Mouse (Mus musculus) forebrain, postnatal 0 days (tissue): Measurements from ENCODE around the gene Pxdn. TPM values are rescaled to one million over a fixed set of nuclear protein-coding genes. Genes with fewer than 3 reads are reported as not detected.

Source experiments
- ATAC-seq: fragments of 200-750 bp; cut with Nextera tagmentation; 2 replicates; pipeline ENCODE4 v1.8.0; 2017; ENCODE audit warnings: mild to moderate bottlenecking, moderate library complexity
- DNase-seq: peaks from one replicate; pipeline ENCODE4 v3.0.0-alpha.2; 2015
- H3K27ac ChIP-seq: fragments of 300-500 bp; sonication (generic); 2 replicates; pipeline ENCODE4 v1.5.1; 2014; ENCODE audit warnings: low read depth, mild to moderate bottlenecking, antibody characterized with exemption, low read length, moderate library complexity, mixed read lengths
- H3K27me3 ChIP-seq: fragments of 300-500 bp; sonication (generic); 2 replicates; pipeline ENCODE4 v1.6.1; 2014; ENCODE audit warnings: mild to moderate bottlenecking, low read length, mixed read lengths; ENCODE audit not compliant: insufficient read depth
- H3K36me3 ChIP-seq: fragments of 300-500 bp; sonication (generic); 2 replicates; pipeline ENCODE4 v1.6.1; 2014; ENCODE audit warnings: mild to moderate bottlenecking, moderate library complexity; ENCODE audit not compliant: insufficient read depth
- H3K4me1 ChIP-seq: fragments of 300-500 bp; sonication (generic); 2 replicates; pipeline ENCODE4 v1.6.1; 2014; ENCODE audit warnings: antibody characterized with exemption; ENCODE audit not compliant: insufficient read depth
- H3K4me2 ChIP-seq: fragments of 300-500 bp; sonication (generic); 2 replicates; pipeline ENCODE4 v1.6.1; 2014; ENCODE audit warnings: low read depth, mild to moderate bottlenecking, moderate library complexity
- H3K4me3 ChIP-seq: fragments of 300-500 bp; sonication (generic); 2 replicates; pipeline ENCODE4 v1.5.1; 2014; ENCODE audit warnings: low read depth, low read length, mixed read lengths
- H3K9ac ChIP-seq: fragments of 300-500 bp; sonication (generic); 2 replicates; pipeline ENCODE4 v1.6.1; 2014; ENCODE audit warnings: mild to moderate bottlenecking
- H3K9me3 ChIP-seq: fragments of 300-500 bp; sonication (generic); 2 replicates; pipeline ENCODE4 v1.6.1; 2016; ENCODE audit warnings: low read length
- CTCF ChIP-seq: sonication (generic); IDR thresholded peaks from 2 replicates; pipeline ENCODE4 v1.5.1; 2016; ENCODE audit warnings: antibody characterized with exemption, control low read depth, low read depth
- WGBS: fragments of 180-500 bp; shearing (Covaris S2); extraction: QIAGEN DNeasy Blood & Tissue Kit; methylation state at CpG from one replicate; pipeline ENCODE4 v1.1.7; 2014; 5-methylcytosine and 5-hydroxymethylcytosine counted together
- polyA plus RNA-seq: library from polyadenylated mRNA; unstranded; fragments of >200 nt; fragmentation: Nextera tagmentation; extraction: Ambion mirVana; gene quantifications from 2 replicates; pipeline ENCODE4 v1.2.1, GENCODE M21; 2015
- total RNA-seq: library from RNA; depleted of rRNA; stranded (reverse); fragments of >200 nt; gene quantifications from 2 replicates; pipeline ENCODE4 v1.2.3, GENCODE M21; 2014

Pxdn gene
- total and polyA plus RNA-seq, 2 experiments from 2014 or later = 12.5 to 67.5 TPM

- H3K9ac ChIP-seq = no peak overlapping the region
- H3K4me1 ChIP-seq = no peaks in the 10 kb centered on the region
- WGBS = 92% methylated on average over 10 of the region's 10 CpGs
- H3K27me3 ChIP-seq = no peaks in the 10 kb centered on the region
- no peak overlapping the region for H3K27ac ChIP-seq
- H3K4me2 ChIP-seq = no peak overlapping the region
- no peak overlapping the region for H3K4me3 ChIP-seq
- H3K36me3 ChIP-seq = peaks cover 75% of the 10 kb centered on the region
- DNase-seq (no peak), ATAC-seq (no peak)
- no peak for TF ChIP-seq CTCF
- no peaks in the 10 kb centered on the region for H3K9me3 ChIP-seq
Observed at GRCm38 (mm10) chr12:29986241-29986640, 48.8 kb downstream of the Pxdn start.

GRCm38 (mm10) chr12:29998895-29999294 lies 61.5 kb downstream of the Pxdn start:
- Histone ChIP-seq H3K4me1 (no peaks in the 10 kb centered on the region), H3K4me2 (no peak overlapping the region), H3K27ac (no peak overlapping the region), H3K9ac (no peak overlapping the region), H3K36me3 (peaks cover 89% of the 10 kb centered on the region), H3K4me3 (no peak overlapping the region), H3K9me3 (no peaks in the 10 kb centered on the region), H3K27me3 (no peaks in the 10 kb centered on the region)
- TF ChIP-seq CTCF = no peak
- 92% methylated on average over 5 of the region's 5 CpGs for WGBS
- no peak for DNase-seq
- no peak for ATAC-seq

- no peak for TF ChIP-seq CTCF
- peaks cover 77% of the 10 kb centered on the region for H3K36me3 ChIP-seq
- H3K4me1 ChIP-seq = no peaks in the 10 kb centered on the region
- H3K9ac ChIP-seq = no peak overlapping the region
- DNase-seq (no peak), ATAC-seq (no peak)
- no peaks in the 10 kb centered on the region for H3K9me3 ChIP-seq
- 96% methylated on average over 16 of the region's 16 CpGs for WGBS
- H3K27me3 ChIP-seq = no peaks in the 10 kb centered on the region
- H3K27ac ChIP-seq = no peak overlapping the region
- H3K4me2 ChIP-seq = no peak overlapping the region
- H3K4me3 ChIP-seq = no peak overlapping the region
Observed at GRCm38 (mm10) chr12:30001951-30002350, 64.5 kb downstream of the Pxdn start.

GRCm38 (mm10) chr12:30003680-30004364 lies 66.4 kb downstream of the Pxdn start:
- no peak overlapping the region for H3K4me2 ChIP-seq
- H3K27me3 ChIP-seq = no peaks in the 10 kb centered on the region
- no peak overlapping the region for H3K9ac ChIP-seq
- 0 out of 2 replicates have a peak, but pooled peaks cover 3% of the 10 kb centered on the region for H3K4me1 ChIP-seq
- peaks cover 70% of the 10 kb centered on the region for H3K36me3 ChIP-seq
- H3K27ac ChIP-seq = peak overlapping the region; percentile 79
- H3K9me3 ChIP-seq = no peaks in the 10 kb centered on the region
- TF ChIP-seq CTCF = 0 out of 2 replicates have a peak, but pooled peaks have one; percentile 6
- WGBS = 32% methylated on average over 14 of the region's 14 CpGs
- ATAC-seq (peak; percentile 72), DNase-seq (peak; percentile 68)
- H3K4me3 ChIP-seq = no peak overlapping the region

- Histone ChIP-seq H3K4me2 (no peak overlapping the region), H3K4me3 (no peak overlapping the region), H3K9me3 (no peaks in the 10 kb centered on the region), H3K4me1 (0 out of 2 replicates have a peak, but pooled peaks cover 3% of the 10 kb centered on the region), H3K9ac (no peak overlapping the region), H3K36me3 (peaks cover 66% of the 10 kb centered on the region), H3K27ac (peak overlapping the region; percentile 79), H3K27me3 (no peaks in the 10 kb centered on the region)
- TF ChIP-seq CTCF = no peak
- no peak for DNase-seq
- 45% methylated on average over 5 of the region's 5 CpGs for WGBS
- peak; percentile 71; the same call in 1 of the 2 replicates for ATAC-seq
Observed at GRCm38 (mm10) chr12:30004365-30004723, 66.9 kb downstream of the Pxdn start.

- Histone ChIP-seq H3K27ac (no peak overlapping the region), H3K4me2 (no peak overlapping the region), H3K36me3 (peaks cover 53% of the 10 kb centered on the region), H3K9me3 (no peaks in the 10 kb centered on the region), H3K27me3 (no peaks in the 10 kb centered on the region), H3K9ac (no peak overlapping the region), H3K4me3 (no peak overlapping the region), H3K4me1 (0 out of 2 replicates have a peak, but pooled peaks cover 3% of the 10 kb centered on the region)
- DNase-seq (no peak), ATAC-seq (no peak)
- WGBS = 90% methylated on average over 9 of the region's 9 CpGs
- no peak for TF ChIP-seq CTCF
Observed at GRCm38 (mm10) chr12:30006586-30006985, 69.2 kb downstream of the Pxdn start.

- peak overlapping the region; percentile 40; the same call in 1 of the 2 replicates for H3K27ac ChIP-seq
- H3K4me3 ChIP-seq = no peak overlapping the region
- no peak for DNase-seq
- H3K9ac ChIP-seq = no peak overlapping the region
- H3K4me2 ChIP-seq = no peak overlapping the region
- H3K27me3 ChIP-seq = no peaks in the 10 kb centered on the region
- ATAC-seq = peak; percentile 37
- no peaks in the 10 kb centered on the region for H3K9me3 ChIP-seq
- H3K36me3 ChIP-seq = peaks cover 53% of the 10 kb centered on the region
- 78% methylated on average over 5 of the region's 5 CpGs for WGBS
- 0 out of 2 replicates have a peak, but pooled peaks cover 3% of the 10 kb centered on the region for H3K4me1 ChIP-seq
- no peak for TF ChIP-seq CTCF
Observed at GRCm38 (mm10) chr12:30008741-30009140, 71.3 kb downstream of the Pxdn start.
